Mouse (Mus musculus) bone marrow, adult 2 months (tissue): ENCODE results near the gene Lpcat1.

ENCODE experiments used
- CTCF ChIP-seq: fragments of 200-500 bp; IDR thresholded peaks from 2 replicates; pipeline ENCODE4 v1.5.1; 2011; ENCODE audit warnings: low read length, control low read depth; ENCODE audit not compliant: control insufficient read depth, insufficient read depth
- POLR2A ChIP-seq: fragments of 200-500 bp; IDR thresholded peaks from 2 replicates; pipeline ENCODE4 v1.6.1; 2011; ENCODE audit warnings: low read depth, mild to moderate bottlenecking, control low read depth, low read length, borderline replicate concordance; ENCODE audit not compliant: control insufficient read depth

DNA sequence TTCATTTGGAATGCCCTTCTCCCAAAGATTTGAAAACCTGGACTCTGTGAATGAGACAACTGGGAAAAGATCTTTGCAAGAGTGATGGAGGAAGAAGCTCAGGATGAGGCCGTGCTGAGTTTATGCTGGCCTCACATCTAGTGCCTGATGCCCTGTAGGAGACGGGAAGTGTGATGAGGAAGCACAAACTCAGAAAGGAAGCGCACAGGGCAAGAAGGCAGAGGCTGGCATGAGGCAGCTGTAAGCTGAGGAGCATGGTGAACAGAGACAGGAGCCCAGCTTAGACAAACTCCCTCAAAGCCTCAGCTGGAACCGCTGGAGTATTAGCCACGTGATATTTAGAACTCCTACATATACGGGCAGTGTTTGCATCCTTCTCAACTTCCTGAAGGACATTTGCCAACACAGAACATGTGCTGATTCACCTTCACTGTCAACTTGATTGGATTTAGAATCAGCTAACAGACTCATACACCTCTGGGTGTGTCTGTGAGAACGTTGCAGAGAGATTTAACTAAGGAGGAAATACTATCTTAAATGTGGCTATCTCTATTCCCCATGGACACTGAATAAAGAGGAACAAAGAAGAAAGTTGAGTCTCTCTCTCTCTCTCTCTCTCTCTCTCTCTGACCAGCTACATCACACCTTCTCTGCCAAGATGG lies 7.7 kb upstream of the Lpcat1 start:
- TF ChIP-seq POLR2A = no peak
- TF ChIP-seq CTCF = no peak
